Mouse (Mus musculus): Measurements from ENCODE around the gene Hspe1. TPM values are rescaled to one million over a fixed set of nuclear protein-coding genes. Genes with fewer than 3 reads are reported as not detected.
A peak's percentile ranks its signal among the peaks of the same experiment; 100 is the strongest.
"Not testable (repeated sequence)": the region's sequence is repeated elsewhere in the genome, so short reads cannot be mapped to it uniquely, and the experiment has no call there.

Gene Hspe1
- total RNA-seq (2021), result 10 to 100 TPM; 83.9 to 93.0 TPM
- long read RNA-seq, experiment 1, transcript Hspe1-201 (4 exons, 774 nt), result major isoform, 112 of 117 reads
- long read RNA-seq, experiment 1, partial matches to known transcripts, result 3 of 117 reads
- long read RNA-seq, experiment 1, other reads (novel, unspliced or antisense), result 2 of 117 reads
- long read RNA-seq, experiment 2, transcript Hspe1-201 (4 exons, 774 nt), result major isoform, 103 of 105 reads
- long read RNA-seq, experiment 2, partial matches to known transcripts, result 1 of 105 reads
- long read RNA-seq, experiment 2, other reads (novel, unspliced or antisense), result 1 of 105 reads

- DNase-seq (ENCODE audit: low spot score), result peak; percentile 99
These were observed at the start of gene Hspe1, which contains the start of gene Hspd1 for GRCm38 (mm10) chr1:55087932-55088610. Gene Hspe1 (plus strand): TSS chr1:55088132. Gene Hspd1 (minus strand): TSS chr1:55088243.

GRCm38 (mm10) chr1:55039944-55040343 is 48.0 kb upstream of the Hspe1 start:
- no peak for DNase-seq (ENCODE audit: low spot score)

DNA sequence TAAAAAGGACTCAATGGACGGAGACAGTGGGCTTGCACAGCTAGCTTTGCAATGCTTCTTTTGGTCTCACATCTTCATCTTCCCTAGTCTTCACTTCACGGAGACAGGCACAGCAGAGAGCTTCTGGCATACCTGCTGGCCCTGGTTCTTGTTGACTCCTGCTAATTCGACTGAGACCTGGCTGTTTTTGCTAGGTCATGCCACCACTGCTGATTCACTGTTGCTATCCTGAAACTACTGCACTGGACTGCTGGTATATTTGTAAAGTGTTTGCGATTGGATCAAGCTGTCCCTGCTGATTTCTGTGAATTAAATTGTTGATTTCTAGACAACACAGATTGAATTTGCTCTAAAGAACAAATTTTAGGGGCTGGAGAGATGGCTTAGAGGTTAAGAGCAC is 46.2 kb upstream of the Hspe1 start:
- DNase-seq (ENCODE audit: low spot score), result no peak

GRCm38 (mm10) chr1:55042246-55042645 is 45.7 kb upstream of the Hspe1 start:
- no peak for DNase-seq (ENCODE audit: low spot score)

DNA sequence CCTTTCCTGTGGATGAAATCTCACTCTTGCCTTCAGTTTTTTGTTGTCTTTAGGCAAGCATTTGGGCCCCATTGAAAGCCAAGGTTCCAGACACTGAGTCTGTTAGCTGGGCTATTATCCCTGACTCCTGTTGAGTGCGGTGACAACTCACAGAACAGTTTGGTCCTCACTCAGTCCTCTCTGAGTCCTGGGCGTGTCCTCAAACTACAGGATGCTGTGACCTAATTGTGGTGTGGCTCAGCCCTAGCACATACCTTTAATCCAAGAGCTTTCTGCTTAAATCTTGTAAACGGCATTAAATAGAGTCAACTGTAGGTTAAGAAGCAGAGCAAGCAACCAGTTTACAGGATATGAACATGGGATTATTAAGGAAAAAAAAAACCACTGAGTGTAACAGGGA is 44.8 kb upstream of the Hspe1 start:
- no peak for DNase-seq (ENCODE audit: low spot score)

DNA sequence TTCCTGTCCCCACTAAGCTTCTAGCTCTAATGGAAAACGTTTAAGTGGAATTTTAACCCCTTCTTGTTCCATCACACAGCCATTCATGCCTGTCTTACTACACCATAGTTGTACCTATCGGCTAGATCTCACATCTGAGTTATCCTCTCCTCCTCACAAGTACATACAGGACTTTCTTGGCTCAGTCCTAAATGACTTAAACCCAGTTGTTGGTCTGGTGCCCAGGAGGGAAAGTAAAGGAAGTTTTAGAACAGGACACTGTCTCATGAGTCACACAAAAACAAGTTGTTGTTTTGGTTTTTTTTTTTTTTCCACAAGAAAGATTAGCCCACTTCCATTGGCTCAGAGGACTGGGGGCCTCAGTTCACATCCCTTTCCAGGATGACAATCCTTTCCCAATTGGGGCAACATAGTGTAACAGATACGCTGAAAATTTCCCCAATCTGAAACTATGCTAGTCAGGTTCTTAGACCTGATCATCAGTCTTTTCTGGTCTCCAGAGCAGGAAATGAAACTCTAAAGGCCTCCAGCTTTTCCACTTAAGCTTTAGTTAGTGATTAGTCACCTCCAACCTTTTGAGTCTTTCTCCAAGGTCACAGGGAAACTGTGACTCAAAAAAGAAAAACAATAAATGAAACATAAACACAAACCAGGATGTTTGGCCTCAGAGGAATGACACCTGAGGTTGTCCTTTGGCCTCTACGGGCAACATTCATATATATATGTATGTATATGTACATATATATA is 38.9 kb upstream of the Hspe1 start:
- DNase-seq (ENCODE audit: low spot score), result no peak

DNA sequence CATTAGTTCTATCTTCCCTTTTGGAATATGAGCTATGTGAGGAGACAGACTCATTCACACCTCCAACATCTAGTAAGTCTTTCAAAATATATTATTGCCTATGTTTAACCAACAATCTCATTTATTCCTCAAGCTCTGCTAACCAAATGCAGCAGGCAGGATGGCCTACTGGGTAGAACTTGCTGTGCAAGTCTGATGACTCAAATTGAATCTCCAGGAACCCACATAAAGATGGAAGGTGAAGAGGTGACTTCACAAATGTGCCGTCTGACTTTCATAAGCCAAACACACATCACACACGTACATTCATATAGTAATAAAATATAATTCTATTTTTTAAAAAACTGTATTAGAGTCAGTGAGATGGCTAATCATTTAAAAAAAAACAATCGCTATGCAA is 36.3 kb upstream of the Hspe1 start:
- no peak for DNase-seq (ENCODE audit: low spot score)

- DNase-seq (ENCODE audit: low spot score), result peak; percentile 99
These were observed 35.5 kb upstream of the Hspe1 start, which contains the start of gene Coq10b for GRCm38 (mm10) chr1:55052355-55052953. Gene Coq10b (plus strand): TSS chr1:55052770.

GRCm38 (mm10) chr1:55053005-55053404 is 34.9 kb upstream of the Hspe1 start:
- peak; percentile 74 for DNase-seq (ENCODE audit: low spot score)

DNA sequence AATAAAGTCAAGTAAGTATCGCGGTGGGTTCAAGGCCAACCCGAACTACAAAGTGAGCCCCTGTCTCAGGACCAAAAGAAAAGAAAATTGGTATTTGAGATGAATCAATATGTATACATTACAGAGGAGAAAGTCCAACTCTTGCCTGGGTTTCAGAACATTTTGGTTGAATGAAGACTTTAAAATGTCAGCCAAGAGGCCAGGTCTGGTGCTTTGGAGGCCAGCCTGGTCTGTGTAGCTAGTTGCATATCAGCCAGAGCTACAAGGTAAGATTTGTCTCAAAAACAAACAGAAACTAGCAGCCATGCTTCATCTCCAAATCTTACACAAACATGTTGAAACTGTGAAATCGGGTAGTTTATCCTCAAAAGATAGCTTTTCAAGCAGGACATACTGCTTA is 34.3 kb upstream of the Hspe1 start:
- DNase-seq (ENCODE audit: low spot score), result no peak

- DNase-seq (ENCODE audit: low spot score), result no peak
These were observed 32.4 kb upstream of the Hspe1 start for GRCm38 (mm10) chr1:55055322-55056115.

- not testable (repeated sequence) for DNase-seq (ENCODE audit: low spot score)
These were observed 29.5 kb upstream of the Hspe1 start for GRCm38 (mm10) chr1:55058383-55058782.

- DNase-seq (ENCODE audit: low spot score), result no peak
These were observed 26.8 kb upstream of the Hspe1 start for GRCm38 (mm10) chr1:55061099-55061498.

- no peak for DNase-seq (ENCODE audit: low spot score)
These were observed 26.2 kb upstream of the Hspe1 start for GRCm38 (mm10) chr1:55061772-55062171.

- DNase-seq (ENCODE audit: low spot score), result not testable (repeated sequence)
These were observed 15.6 kb upstream of the Hspe1 start for GRCm38 (mm10) chr1:55072328-55072727.

DNA sequence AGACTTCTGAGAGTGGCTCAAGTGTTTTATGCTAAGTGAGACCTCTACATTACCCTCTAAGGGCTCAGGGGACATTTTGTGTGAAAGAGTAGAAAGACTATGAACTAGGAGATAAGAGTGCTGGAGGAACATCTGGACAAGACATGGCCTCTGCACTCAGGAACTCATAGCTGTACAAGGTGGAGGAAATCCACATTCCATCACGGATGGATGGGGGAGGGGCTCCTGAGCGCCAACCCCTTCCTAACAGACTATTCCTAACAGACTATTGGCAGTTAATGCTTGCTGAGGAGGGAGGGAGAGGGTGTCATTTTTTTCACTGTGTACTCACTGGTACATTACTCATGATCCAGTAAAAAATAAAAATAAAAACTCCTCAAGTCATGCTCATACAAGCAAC is 13.2 kb upstream of the Hspe1 start:
- no peak for DNase-seq (ENCODE audit: low spot score)

DNA sequence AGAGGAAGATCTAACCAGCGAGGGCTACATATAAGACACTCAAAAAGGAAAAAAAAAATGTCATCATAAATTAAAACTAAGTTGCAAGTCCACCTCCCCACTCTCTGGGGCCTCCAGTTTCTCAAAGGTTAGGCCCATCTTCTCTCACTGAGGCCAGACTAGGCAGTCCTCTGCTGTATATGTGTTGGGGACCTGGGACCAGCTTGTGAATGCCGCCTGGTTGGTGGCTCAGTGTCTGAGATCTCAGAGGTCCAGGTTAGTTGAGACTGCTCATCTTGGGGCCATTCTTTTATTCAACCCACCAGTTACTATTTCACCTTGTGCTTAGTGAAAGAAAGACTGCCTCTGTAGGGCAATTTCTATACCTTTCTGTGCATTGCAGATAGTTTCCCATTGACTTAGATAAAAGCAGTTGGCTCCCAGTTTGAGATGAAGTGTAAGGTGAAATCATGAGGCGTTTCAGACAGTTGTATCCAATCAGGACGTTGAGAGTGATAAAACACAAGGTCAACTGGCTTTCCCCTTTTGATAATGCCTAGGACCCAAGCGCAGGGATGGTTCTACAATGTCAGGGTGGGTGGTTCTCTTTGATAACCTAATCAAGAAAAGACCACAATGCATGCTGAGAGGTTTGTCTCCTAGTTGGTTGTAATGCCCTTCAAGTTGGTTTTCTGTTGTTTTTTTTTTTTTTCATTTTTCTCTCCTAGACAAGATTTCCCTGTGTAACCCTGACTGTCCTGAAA is 12.1 kb upstream of the Hspe1 start:
- no peak for DNase-seq (ENCODE audit: low spot score)

DNA sequence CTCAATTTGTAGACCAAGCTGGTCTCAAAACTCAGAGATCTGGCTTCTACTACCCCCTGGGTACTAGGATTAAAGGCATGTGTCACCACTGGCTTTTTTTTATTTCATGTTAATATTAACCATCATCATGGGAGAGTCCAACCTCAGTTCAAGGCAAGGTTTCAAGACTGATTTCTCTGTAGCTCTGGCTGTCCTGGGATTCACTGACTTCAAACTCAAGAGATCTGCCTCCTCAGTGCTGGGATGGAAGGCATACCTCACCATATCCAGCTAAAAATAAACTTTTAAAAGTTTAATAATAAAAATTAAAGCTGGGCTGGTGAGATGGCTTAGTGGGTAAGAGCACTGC is 11.6 kb upstream of the Hspe1 start:
- DNase-seq (ENCODE audit: low spot score), result no peak

DNA sequence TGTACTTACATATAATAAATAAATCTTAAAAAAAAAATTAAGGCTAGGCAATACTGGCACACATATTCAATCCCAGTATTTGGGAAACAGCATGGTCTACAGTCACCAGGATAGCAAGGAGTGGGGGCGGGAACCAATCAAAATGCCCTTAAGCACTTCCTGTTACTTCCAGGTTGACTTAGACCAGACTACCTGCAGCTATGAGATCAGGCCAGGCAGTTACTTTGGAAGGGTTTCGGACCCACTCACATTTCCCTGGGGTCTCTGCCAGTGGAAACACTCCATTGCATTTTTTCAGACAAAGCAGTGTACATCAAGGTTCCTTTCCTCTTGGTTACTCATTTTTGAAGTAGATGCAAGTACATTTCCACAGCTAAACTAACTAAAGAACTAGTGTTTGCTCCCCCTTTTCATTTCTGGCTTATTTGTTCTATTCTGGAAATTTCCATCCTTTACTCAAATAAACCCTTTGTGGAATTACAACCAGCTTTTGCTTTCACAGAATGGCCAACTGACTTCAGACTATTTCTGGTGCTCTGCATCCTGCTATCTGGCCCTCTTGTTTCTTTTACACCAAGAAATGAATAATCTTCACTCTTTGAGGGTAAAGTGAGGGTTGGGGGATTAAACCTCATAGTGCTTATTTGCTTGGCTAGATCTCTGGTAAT is 10.9 kb upstream of the Hspe1 start:
- no peak for DNase-seq (ENCODE audit: low spot score)

GRCm38 (mm10) chr1:55079677-55080076 is 8.3 kb upstream of the Hspe1 start:
- peak; percentile 41 for DNase-seq (ENCODE audit: low spot score)
